Mouse (Mus musculus): Measurements from ENCODE around the gene Serpina3i. TPM values are rescaled to one million over a fixed set of nuclear protein-coding genes. Genes with fewer than 3 reads are reported as not detected.

Serpina3i gene
- polyA plus RNA-seq, 1 experiment from 2014 or later: 0.25 TPM

- H3K36me3 ChIP-seq: no peaks in the 10 kb centered on the region
- no peaks in the 10 kb centered on the region for H3K4me1 ChIP-seq (replicated peaks)
- no peak overlapping the region for H3K27ac ChIP-seq
- H3K27me3 ChIP-seq: no peaks in the 10 kb centered on the region
- no peaks in the 10 kb centered on the region for H3K9me3 ChIP-seq (replicated peaks)
- ATAC-seq (replicated peaks; ENCODE audit: insufficient number of reproducible peaks, insufficient read depth, low FRiP score, low read depth): no peak
- H3K4me2 ChIP-seq: no peak overlapping the region
- no peak overlapping the region for H3K4me3 ChIP-seq
- 58% methylated on average over 3 of the region's 3 CpGs for WGBS
- H3K9ac ChIP-seq: no peak overlapping the region
Observed at GRCm38 (mm10) chr12:104245595-104245994, 17.3 kb upstream of the Serpina3i start.

DNA sequence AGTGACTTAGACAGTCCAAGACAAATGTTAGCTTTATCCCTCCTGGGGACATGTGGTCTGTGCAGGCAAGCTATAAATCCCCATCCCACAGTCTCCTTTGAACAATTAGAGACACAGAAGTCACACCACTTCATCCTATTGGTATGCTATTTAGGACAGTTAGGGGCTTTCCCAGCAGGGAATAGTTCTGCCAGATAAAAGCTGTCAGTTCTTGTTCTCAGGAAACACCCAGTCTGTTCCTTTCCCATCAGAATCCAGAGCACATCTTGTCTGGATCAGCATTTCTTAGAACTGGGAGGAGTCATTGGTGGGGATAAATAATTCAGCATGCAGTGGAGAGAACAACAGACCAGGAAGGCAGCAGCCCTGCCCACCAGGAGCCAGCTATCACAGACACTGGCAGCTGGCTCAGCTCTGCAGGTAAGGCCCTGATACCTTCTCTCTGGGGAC is 15.3 kb upstream of the Serpina3i start:
- Histone ChIP-seq H3K27ac (no peak overlapping the region), H3K27me3 (no peaks in the 10 kb centered on the region), H3K9me3 (replicated peaks) (no peaks in the 10 kb centered on the region), H3K36me3 (no peaks in the 10 kb centered on the region), H3K9ac (no peak overlapping the region), H3K4me2 (no peak overlapping the region), H3K4me3 (no peak overlapping the region), H3K4me1 (replicated peaks) (no peaks in the 10 kb centered on the region)
- no peak for ATAC-seq (replicated peaks; ENCODE audit: insufficient number of reproducible peaks, insufficient read depth, low FRiP score, low read depth)

DNA sequence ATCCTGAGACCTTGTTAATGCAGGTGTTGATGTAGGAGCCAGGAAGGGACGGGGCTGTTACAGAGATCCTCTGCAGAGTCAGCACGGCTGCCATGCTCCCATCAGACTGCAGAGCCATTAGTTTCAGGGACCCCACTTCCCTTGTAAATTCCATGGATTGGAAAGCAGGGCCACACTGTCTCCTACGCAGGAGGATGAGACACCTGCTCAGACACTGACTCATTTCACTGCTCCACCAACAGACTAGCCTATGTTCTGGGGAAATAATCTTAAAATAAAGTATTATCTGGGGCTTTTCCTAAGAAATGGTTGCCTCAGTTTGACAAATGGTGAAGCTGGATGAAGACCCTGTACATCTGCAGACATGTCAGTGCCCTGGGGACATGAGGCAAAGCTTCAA is 14.7 kb upstream of the Serpina3i start:
- no peaks in the 10 kb centered on the region for H3K36me3 ChIP-seq
- ATAC-seq (replicated peaks; ENCODE audit: insufficient number of reproducible peaks, insufficient read depth, low FRiP score, low read depth): no peak
- no peaks in the 10 kb centered on the region for H3K4me1 ChIP-seq (replicated peaks)
- no peak overlapping the region for H3K27ac ChIP-seq
- no peak overlapping the region for H3K4me2 ChIP-seq
- H3K9me3 ChIP-seq (replicated peaks): no peaks in the 10 kb centered on the region
- H3K9ac ChIP-seq: no peak overlapping the region
- H3K27me3 ChIP-seq: no peaks in the 10 kb centered on the region
- 64% methylated on average over 3 of the region's 3 CpGs for WGBS
- no peak overlapping the region for H3K4me3 ChIP-seq

- 46% methylated on average over 3 of the region's 3 CpGs for WGBS
- no peak overlapping the region for H3K4me2 ChIP-seq
Observed at GRCm38 (mm10) chr12:104261041-104261440, 1.9 kb upstream of the Serpina3i start.

GRCm38 (mm10) chr12:104266374-104266773 is 3.5 kb downstream of the Serpina3i start:
- no peak overlapping the region for H3K4me3 ChIP-seq
- no peak for ATAC-seq (replicated peaks; ENCODE audit: insufficient number of reproducible peaks, insufficient read depth, low FRiP score, low read depth)
- H3K9me3 ChIP-seq (replicated peaks): no peaks in the 10 kb centered on the region
- H3K4me1 ChIP-seq (replicated peaks): no peaks in the 10 kb centered on the region
- H3K36me3 ChIP-seq: no peaks in the 10 kb centered on the region
- H3K27me3 ChIP-seq: no peaks in the 10 kb centered on the region
- WGBS: 65% methylated on average over 3 of the region's 3 CpGs
- H3K4me2 ChIP-seq: no peak overlapping the region
- H3K27ac ChIP-seq: no peak overlapping the region
- H3K9ac ChIP-seq: no peak overlapping the region

More at GRCm38 (mm10) chr12:104261041-104261440, 1.9 kb upstream of the Serpina3i start:
- no peaks in the 10 kb centered on the region for H3K4me1 ChIP-seq (replicated peaks)
- no peaks in the 10 kb centered on the region; the same call in 1 of the 2 replicates for H3K27me3 ChIP-seq
- H3K4me3 ChIP-seq: no peak overlapping the region
- H3K9me3 ChIP-seq (replicated peaks): no peaks in the 10 kb centered on the region
- no peak overlapping the region for H3K9ac ChIP-seq
- H3K27ac ChIP-seq: no peak overlapping the region
- ATAC-seq (replicated peaks; ENCODE audit: insufficient number of reproducible peaks, insufficient read depth, low FRiP score, low read depth): no peak
- H3K36me3 ChIP-seq: no peaks in the 10 kb centered on the region

DNA sequence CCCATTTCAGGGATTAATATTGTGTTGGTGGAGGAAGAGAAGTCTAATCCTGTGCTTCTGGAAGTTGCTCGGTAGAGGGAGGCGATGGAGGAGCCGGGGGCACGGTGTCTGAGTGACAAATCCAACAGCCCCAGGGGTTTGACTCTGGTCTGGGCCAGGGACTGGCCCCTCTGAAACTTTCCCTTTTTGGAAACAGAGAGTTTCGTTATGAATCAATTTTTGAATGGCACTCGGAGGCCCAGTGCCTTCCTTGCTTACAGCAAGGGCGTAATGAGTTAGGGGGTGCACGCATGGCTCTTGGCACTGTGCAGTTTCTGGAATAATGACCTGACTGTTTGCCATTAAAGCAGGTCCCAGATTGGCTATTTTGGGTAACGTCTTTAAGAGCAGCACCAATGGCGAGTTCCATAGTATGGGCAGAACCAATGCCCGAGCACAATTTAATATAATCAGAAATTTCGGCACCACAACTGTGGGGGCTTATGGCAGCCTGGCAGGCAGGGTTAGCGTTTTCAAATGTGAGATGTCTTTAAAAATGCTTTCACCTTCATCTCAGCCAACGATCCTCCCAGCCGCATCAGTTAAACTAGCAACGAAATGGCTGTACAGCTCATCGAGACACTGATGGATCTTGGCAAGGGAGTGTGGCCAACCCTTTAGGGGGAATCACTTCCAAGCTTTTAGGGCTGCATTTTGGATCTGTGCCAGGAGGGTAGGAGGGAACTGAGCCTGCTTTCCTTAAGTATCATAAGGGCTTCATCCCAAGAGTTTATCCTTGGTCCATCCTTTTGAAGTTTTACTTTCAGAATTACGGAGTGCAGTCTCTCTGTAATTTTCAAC is 15.5 kb downstream of the Serpina3i start:
- H3K27me3 ChIP-seq: no peaks in the 10 kb centered on the region
- no peaks in the 10 kb centered on the region for H3K4me1 ChIP-seq (replicated peaks)
- WGBS: 80% methylated on average over 18 of the region's 18 CpGs
- no peak for ATAC-seq (replicated peaks; ENCODE audit: insufficient number of reproducible peaks, insufficient read depth, low FRiP score, low read depth)
- H3K4me2 ChIP-seq: no peak overlapping the region
- no peaks in the 10 kb centered on the region for H3K9me3 ChIP-seq (replicated peaks)
- no peak overlapping the region for H3K27ac ChIP-seq
- H3K9ac ChIP-seq: no peak overlapping the region
- no peak overlapping the region for H3K4me3 ChIP-seq
- no peaks in the 10 kb centered on the region for H3K36me3 ChIP-seq

DNA sequence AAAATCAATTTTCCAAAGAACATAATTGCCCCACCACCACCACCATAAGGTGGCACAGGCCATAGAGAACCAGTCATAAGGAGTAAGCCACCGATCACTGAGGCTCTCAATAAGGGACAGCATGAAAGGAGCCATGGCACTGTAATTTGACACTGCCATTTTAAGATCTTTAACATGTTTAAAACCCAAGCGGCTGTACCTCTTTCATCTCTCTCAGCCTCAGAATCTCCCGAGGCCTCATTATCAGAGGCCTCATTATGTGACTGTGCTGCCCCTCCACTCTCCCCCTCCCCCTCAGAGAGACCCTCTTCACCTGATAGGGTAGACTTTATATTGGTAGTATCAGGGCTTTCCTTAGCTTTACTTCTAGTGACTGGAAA is 16.1 kb downstream of the Serpina3i start:
- H3K27me3 ChIP-seq: no peaks in the 10 kb centered on the region
- H3K36me3 ChIP-seq: no peaks in the 10 kb centered on the region
- no peak overlapping the region for H3K9ac ChIP-seq
- WGBS: 18% methylated on average over 3 of the region's 3 CpGs
- H3K9me3 ChIP-seq (replicated peaks): no peaks in the 10 kb centered on the region
- no peak overlapping the region for H3K4me2 ChIP-seq
- no peak for ATAC-seq (replicated peaks; ENCODE audit: insufficient number of reproducible peaks, insufficient read depth, low FRiP score, low read depth)
- H3K4me3 ChIP-seq: no peak overlapping the region
- H3K4me1 ChIP-seq (replicated peaks): no peaks in the 10 kb centered on the region
- no peak overlapping the region for H3K27ac ChIP-seq

DNA sequence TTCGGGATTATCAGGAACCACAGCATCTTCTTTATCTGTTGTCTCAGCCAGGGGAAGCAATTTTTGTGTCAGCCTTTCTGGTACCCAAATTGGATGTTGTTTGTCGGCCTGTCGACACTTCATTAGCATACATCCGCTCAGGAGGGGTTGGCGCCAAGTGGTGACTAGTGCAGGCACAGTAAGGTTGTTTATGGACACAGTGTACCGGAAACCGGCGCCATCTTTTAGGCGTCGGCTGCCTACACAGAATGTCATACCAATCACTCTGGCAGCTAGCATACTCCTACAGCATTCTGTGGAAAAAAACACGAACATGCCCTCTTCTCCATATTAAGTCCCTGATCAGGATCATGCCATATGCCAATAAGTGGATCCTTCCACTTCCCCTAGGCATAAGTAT is 20.5 kb downstream of the Serpina3i start:
- 85% methylated on average over 11 of the region's 11 CpGs for WGBS
- ATAC-seq (replicated peaks; ENCODE audit: insufficient number of reproducible peaks, insufficient read depth, low FRiP score, low read depth): no peak

GRCm38 (mm10) chr12:104288336-104288735 is 25.4 kb downstream of the Serpina3i start:
- Histone ChIP-seq H3K36me3 (no peaks in the 10 kb centered on the region), H3K4me2 (no peak overlapping the region), H3K4me3 (no peak overlapping the region), H3K27ac (no peak overlapping the region), H3K27me3 (no peaks in the 10 kb centered on the region), H3K9me3 (replicated peaks) (no peaks in the 10 kb centered on the region), H3K9ac (no peak overlapping the region), H3K4me1 (replicated peaks) (no peaks in the 10 kb centered on the region)
- no peak for ATAC-seq (replicated peaks; ENCODE audit: insufficient number of reproducible peaks, insufficient read depth, low FRiP score, low read depth)

More for the DNA sequence above, 20.5 kb downstream of the Serpina3i start:
- no peak overlapping the region for H3K4me2 ChIP-seq
- H3K4me1 ChIP-seq (replicated peaks): no peaks in the 10 kb centered on the region
- H3K27me3 ChIP-seq: no peaks in the 10 kb centered on the region
- H3K36me3 ChIP-seq: no peaks in the 10 kb centered on the region
- no peaks in the 10 kb centered on the region for H3K9me3 ChIP-seq (replicated peaks)
- H3K9ac ChIP-seq: no peak overlapping the region
- no peak overlapping the region for H3K27ac ChIP-seq
- H3K4me3 ChIP-seq: no peak overlapping the region

DNA sequence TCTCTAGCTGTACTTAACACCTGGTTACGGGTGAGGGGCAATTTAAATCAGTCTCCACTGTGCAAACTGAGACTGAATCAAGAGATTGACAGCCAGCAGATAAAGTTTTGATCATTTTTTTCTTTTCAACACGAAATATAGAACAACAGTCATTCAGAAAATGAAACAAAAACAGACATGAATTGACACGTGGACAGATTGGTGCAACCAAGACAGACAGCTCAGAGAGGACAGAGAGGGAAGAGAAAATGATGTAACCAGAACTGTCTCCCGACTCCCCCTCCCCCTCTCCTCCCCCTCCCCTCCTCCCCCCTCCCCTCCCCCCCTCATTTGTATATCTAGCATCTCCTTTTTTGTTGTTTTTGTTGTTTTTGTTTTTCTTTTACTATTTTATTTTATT is 26.9 kb downstream of the Serpina3i start:
- Histone ChIP-seq H3K4me3 (no peak overlapping the region), H3K4me2 (no peak overlapping the region), H3K9me3 (replicated peaks) (no peaks in the 10 kb centered on the region), H3K27ac (no peak overlapping the region), H3K9ac (no peak overlapping the region), H3K4me1 (replicated peaks) (no peaks in the 10 kb centered on the region), H3K36me3 (no peaks in the 10 kb centered on the region), H3K27me3 (no peaks in the 10 kb centered on the region)
- no peak for ATAC-seq (replicated peaks; ENCODE audit: insufficient number of reproducible peaks, insufficient read depth, low FRiP score, low read depth)
- WGBS: 45% methylated on average over 4 of the region's 4 CpGs

GRCm38 (mm10) chr12:104293963-104294362 is 31.0 kb downstream of the Serpina3i start:
- H3K9me3 ChIP-seq (replicated peaks): no peaks in the 10 kb centered on the region
- 75% methylated on average over 2 of the region's 2 CpGs for WGBS
- ATAC-seq (replicated peaks; ENCODE audit: insufficient number of reproducible peaks, insufficient read depth, low FRiP score, low read depth): no peak
- H3K27me3 ChIP-seq: no peaks in the 10 kb centered on the region
- H3K27ac ChIP-seq: no peak overlapping the region
- no peak overlapping the region for H3K4me3 ChIP-seq
- H3K36me3 ChIP-seq: no peaks in the 10 kb centered on the region
- no peaks in the 10 kb centered on the region for H3K4me1 ChIP-seq (replicated peaks)
- no peak overlapping the region for H3K9ac ChIP-seq
- H3K4me2 ChIP-seq: no peak overlapping the region

- H3K36me3 ChIP-seq: no peaks in the 10 kb centered on the region
- 80% methylated on average over 2 of the region's 2 CpGs for WGBS
- no peaks in the 10 kb centered on the region for H3K9me3 ChIP-seq (replicated peaks)
- H3K9ac ChIP-seq: no peak overlapping the region
- H3K4me3 ChIP-seq: no peak overlapping the region
- H3K4me2 ChIP-seq: no peak overlapping the region
- no peak overlapping the region for H3K27ac ChIP-seq
- no peaks in the 10 kb centered on the region for H3K27me3 ChIP-seq
- no peaks in the 10 kb centered on the region for H3K4me1 ChIP-seq (replicated peaks)
- ATAC-seq (replicated peaks; ENCODE audit: insufficient number of reproducible peaks, insufficient read depth, low FRiP score, low read depth): no peak
Observed at GRCm38 (mm10) chr12:104298049-104298448, 35.1 kb downstream of the Serpina3i start.

Data from heart, embryonic 15.5 days (tissue).